Mouse (Mus musculus) limb, embryonic 11.5 days (tissue): Measurements from ENCODE around the gene Itpr1. TPM values are rescaled to one million over a fixed set of nuclear protein-coding genes. Genes with fewer than 3 reads are reported as not detected.

Source experiments
- ATAC-seq: fragments of 200-750 bp; cut with Nextera tagmentation; 2 replicates; pipeline ENCODE4 v1.8.0; 2017; ENCODE audit warnings: low read depth; ENCODE audit not compliant: insufficient number of reproducible peaks, low FRiP score, low TSS enrichment
- DNase-seq: peaks from one replicate; pipeline ENCODE4 v3.0.0-alpha.2; 2015; ENCODE audit warnings: low spot score
- H3K27ac ChIP-seq: fragments of 300-500 bp; sonication (generic); replicated peaks from 2 replicates; pipeline ENCODE4 v1.5.1; 2014; ENCODE audit warnings: low read depth, mild to moderate bottlenecking, low read length
- H3K27me3 ChIP-seq: fragments of 300-500 bp; sonication (generic); 2 replicates; pipeline ENCODE4 v1.6.1; 2014; ENCODE audit warnings: mild to moderate bottlenecking, low read length, mixed read lengths; ENCODE audit not compliant: control insufficient read depth, insufficient read depth
- H3K36me3 ChIP-seq: fragments of 300-500 bp; sonication (generic); 2 replicates; pipeline ENCODE4 v1.6.1; 2014; ENCODE audit warnings: mild to moderate bottlenecking, low read length, moderate library complexity, mixed read lengths; ENCODE audit not compliant: control insufficient read depth, insufficient read depth
- H3K4me1 ChIP-seq: fragments of 300-500 bp; sonication (generic); 2 replicates; pipeline ENCODE4 v1.6.1; 2014; ENCODE audit warnings: low read length, mixed read lengths; ENCODE audit not compliant: control insufficient read depth, insufficient read depth
- H3K4me2 ChIP-seq: fragments of 300-500 bp; sonication (generic); 2 replicates; pipeline ENCODE4 v1.6.1; 2014; ENCODE audit warnings: low read depth, mild to moderate bottlenecking, moderate library complexity; ENCODE audit not compliant: severe bottlenecking
- H3K4me3 ChIP-seq: fragments of 300-500 bp; sonication (generic); 2 replicates; pipeline ENCODE4 v1.5.1; 2014; ENCODE audit warnings: low read depth, low read length
- H3K9ac ChIP-seq: fragments of 300-500 bp; sonication (generic); 2 replicates; pipeline ENCODE4 v1.6.1; 2014; ENCODE audit warnings: mild to moderate bottlenecking, low read length
- H3K9me3 ChIP-seq: fragments of 300-500 bp; sonication (generic); 2 replicates; pipeline ENCODE4 v1.6.1; 2016; ENCODE audit warnings: low read length; ENCODE audit not compliant: control insufficient read depth
- WGBS: fragments of 180-500 bp; shearing (Covaris S2); extraction: QIAGEN DNeasy Blood & Tissue Kit; methylation state at CpG from one replicate; pipeline ENCODE4 v1.1.7; 2014; 5-methylcytosine and 5-hydroxymethylcytosine counted together
- polyA plus RNA-seq: library from polyadenylated mRNA; unstranded; fragments of >200 nt; fragmentation: Nextera tagmentation; extraction: Ambion mirVana; gene quantifications from 2 replicates; pipeline ENCODE4 v1.2.1, GENCODE M21; 2014

The Itpr1 gene
- polyA plus RNA-seq, 1 experiment from 2014 or later = 6.4 TPM

DNA sequence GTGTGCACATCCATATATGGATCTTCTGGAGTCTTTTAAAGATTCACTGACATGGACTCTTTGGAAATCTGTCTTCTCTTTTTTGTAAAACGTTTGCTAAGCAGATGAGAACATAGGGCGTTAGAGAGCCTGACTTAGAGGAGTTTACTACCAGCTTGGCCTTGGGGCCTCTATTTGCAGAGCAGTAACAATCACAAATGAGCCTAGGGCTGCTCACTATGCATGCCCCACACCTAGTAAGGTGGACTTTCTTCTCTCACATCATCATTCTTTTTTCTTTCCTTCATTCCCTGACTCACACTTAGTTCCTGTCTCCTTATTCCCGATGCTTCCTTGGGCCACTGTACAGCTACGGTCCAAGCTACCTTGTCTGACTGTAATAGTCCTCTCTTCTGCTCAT lies 325.5 kb downstream of the Itpr1 start:
- H3K36me3 ChIP-seq = no peaks in the 10 kb centered on the region
- no peaks in the 10 kb centered on the region for H3K9me3 ChIP-seq
- 90% methylated on average over 4 of the region's 4 CpGs for WGBS
- no peak for DNase-seq
- no peak overlapping the region for H3K4me2 ChIP-seq
- H3K9ac ChIP-seq = no peak overlapping the region
- H3K27ac ChIP-seq = no peak overlapping the region
- H3K4me1 ChIP-seq = no peaks in the 10 kb centered on the region
- no peak overlapping the region for H3K4me3 ChIP-seq
- no peaks in the 10 kb centered on the region for H3K27me3 ChIP-seq
- ATAC-seq = no peak

DNA sequence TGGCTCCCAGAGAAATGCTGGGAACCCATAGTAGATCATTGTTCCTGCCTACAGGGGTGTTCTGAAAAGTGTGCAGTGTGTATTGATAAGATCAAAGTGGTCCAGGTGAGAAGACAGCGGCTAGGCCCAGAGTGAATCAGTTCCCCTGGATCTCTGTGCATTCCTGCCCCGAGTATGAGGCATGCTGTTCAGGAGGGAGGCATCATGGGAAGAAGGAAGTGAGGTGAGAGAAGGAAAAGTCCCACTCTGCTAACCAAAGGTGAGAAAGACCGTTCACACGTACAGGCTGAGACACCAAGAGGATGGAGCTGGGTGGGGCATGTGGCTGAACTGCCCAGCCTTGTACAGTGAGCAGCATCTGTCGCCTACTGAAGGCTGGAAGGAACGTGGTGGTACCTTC lies 327.5 kb downstream of the Itpr1 start:
- Histone ChIP-seq H3K36me3 (no peaks in the 10 kb centered on the region), H3K4me2 (no peak overlapping the region), H3K27ac (no peak overlapping the region), H3K9ac (no peak overlapping the region), H3K4me1 (no peaks in the 10 kb centered on the region), H3K4me3 (no peak overlapping the region), H3K9me3 (no peaks in the 10 kb centered on the region), H3K27me3 (no peaks in the 10 kb centered on the region)
- ATAC-seq (no peak), DNase-seq (no peak)
- 84% methylated on average over 6 of the region's 6 CpGs for WGBS

DNA sequence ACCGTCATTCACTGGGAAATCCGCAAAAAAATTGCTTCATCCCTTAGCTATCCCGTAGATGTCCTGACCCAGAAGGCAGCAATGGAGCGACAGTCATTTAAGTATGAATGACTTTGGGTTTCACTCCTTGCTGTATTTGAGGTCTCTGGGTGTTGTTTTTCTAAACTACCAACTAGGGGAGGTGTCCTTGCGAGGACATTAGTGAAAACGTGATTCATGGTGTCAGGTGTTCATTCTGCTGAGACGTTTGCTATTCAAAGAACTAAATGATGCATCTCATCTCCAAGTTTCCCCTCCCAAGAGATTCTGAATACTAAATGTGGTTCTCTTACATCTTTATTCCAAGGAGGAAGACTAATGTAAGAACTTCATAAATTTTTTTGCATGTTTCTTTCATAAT lies 332.0 kb downstream of the Itpr1 start:
- Histone ChIP-seq H3K4me2 (no peak overlapping the region), H3K27me3 (no peaks in the 10 kb centered on the region), H3K9ac (no peak overlapping the region), H3K27ac (no peak overlapping the region), H3K36me3 (no peaks in the 10 kb centered on the region), H3K9me3 (no peaks in the 10 kb centered on the region), H3K4me1 (no peaks in the 10 kb centered on the region), H3K4me3 (no peak overlapping the region)
- no peak for DNase-seq
- ATAC-seq = no peak
- 81% methylated on average over 7 of the region's 7 CpGs for WGBS

DNA sequence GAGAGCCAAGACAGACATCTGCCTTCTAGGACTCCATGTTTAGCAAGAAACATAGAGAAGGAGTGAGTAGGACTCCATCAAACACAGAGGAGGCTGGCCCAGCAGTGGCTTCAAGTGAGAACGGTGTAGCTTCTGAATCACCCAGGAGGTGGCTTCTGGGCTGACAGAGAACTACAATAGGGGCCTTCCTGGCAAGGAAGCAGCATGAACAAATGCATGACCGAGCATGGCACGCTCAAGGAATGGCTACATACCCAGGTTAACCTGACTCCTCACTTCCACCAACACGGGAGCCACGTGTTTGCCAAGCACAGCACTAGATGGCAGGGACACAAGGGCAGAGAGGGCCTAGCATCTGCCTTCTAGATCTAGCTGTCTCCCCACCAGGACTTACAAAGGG lies 332.6 kb downstream of the Itpr1 start:
- ATAC-seq (no peak), DNase-seq (no peak)
- H3K4me3 ChIP-seq = no peak overlapping the region
- no peaks in the 10 kb centered on the region for H3K4me1 ChIP-seq
- H3K4me2 ChIP-seq = no peak overlapping the region
- no peaks in the 10 kb centered on the region for H3K9me3 ChIP-seq
- H3K36me3 ChIP-seq = no peaks in the 10 kb centered on the region
- H3K9ac ChIP-seq = no peak overlapping the region
- H3K27me3 ChIP-seq = no peaks in the 10 kb centered on the region
- no peak overlapping the region for H3K27ac ChIP-seq
- WGBS = 89% methylated on average over 5 of the region's 5 CpGs

DNA sequence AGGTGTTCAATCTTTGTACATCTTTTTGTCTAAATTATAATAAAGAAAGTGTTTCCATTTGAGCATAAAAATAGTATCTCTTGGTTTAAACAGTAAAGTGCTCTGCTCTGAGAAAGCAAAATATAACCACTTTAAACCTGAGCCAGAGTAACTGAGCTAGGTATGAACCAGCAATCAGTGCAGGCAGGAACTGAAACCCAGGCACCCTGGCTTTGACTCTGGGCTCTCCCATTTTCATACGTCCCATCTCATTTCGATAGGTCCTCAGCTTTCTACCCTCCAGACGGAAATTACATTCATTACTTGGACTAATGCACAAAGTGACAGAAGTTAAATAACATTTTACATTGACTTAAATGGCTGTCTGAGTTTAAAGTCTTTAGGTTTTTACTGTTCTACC lies 335.5 kb downstream of the Itpr1 start:
- no peaks in the 10 kb centered on the region for H3K9me3 ChIP-seq
- H3K4me3 ChIP-seq = no peak overlapping the region
- H3K27ac ChIP-seq = no peak overlapping the region
- H3K4me2 ChIP-seq = no peak overlapping the region
- no peak overlapping the region for H3K9ac ChIP-seq
- DNase-seq (no peak), ATAC-seq (no peak)
- no peaks in the 10 kb centered on the region for H3K36me3 ChIP-seq
- WGBS = 92% methylated on average over 3 of the region's 3 CpGs
- H3K27me3 ChIP-seq = no peaks in the 10 kb centered on the region
- H3K4me1 ChIP-seq = no peaks in the 10 kb centered on the region

DNA sequence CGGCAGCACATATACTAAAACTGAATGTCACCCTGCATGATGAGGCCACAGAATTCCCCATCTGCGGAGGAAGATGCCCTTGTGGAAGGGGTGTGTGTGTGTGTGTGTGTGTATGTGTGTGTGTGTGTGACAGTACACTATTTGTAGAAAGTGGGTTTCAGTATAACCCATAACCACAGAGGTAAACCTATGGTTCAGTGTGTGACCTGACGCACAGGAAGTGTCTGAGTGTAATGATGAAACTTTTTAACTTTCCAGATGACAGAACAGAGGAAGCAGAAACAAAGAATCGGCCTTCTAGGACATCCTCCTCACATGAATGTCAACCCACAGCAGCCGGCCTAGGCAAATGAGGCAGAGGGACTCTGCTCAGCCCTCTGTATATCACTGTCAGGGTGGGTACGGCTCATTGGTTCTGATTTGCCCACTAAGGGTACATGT lies 336.6 kb downstream of the Itpr1 start:
- H3K36me3 ChIP-seq = no peaks in the 10 kb centered on the region
- no peak overlapping the region for H3K4me3 ChIP-seq
- ATAC-seq (no peak), DNase-seq (no peak)
- no peaks in the 10 kb centered on the region for H3K27me3 ChIP-seq
- WGBS = 89% methylated on average over 6 of the region's 6 CpGs
- H3K9me3 ChIP-seq = no peaks in the 10 kb centered on the region
- no peak overlapping the region for H3K9ac ChIP-seq
- no peak overlapping the region for H3K27ac ChIP-seq
- H3K4me2 ChIP-seq = no peak overlapping the region
- no peaks in the 10 kb centered on the region for H3K4me1 ChIP-seq

DNA sequence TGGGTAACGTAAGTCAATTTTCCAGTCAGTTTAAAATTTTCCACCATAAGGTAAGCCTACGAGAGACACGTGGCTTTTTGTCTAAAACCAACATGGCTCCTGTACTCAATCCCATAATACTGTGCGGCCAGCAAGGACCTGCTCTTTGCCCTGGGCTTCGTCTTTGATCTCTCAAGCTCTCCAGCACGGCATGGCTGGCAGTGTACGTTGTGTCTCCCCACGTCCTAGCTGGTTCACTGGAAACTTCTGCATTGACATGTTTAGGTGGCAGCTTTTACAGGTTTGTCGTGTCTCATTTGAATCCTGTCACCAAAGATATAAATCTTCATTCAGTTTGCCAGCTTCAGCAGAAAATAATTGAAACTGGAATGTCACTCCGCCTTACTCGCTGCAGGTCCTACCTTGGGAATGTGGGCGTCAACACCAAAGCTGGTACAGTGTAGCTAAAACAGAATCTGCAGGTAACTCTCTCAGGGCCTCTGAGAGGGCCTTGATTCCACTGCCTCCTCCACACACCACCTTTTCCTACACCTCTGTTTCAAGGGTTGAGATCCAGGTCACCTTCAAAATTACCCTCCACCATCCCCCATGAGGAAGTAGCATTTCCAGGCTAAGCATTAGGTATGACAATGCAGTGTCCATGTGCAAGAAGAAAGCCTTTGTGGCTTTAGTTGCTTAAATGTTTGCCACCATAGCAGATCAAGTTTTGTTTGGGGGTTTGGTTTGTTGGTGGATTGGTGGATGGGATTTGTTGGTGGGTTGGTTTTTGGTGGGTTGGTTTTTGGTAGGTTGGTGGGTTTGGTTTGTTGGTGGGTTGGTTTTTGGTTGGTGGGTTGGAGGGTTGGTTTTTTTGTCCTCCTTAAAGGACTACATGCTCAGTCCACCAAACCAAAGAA lies 339.1 kb downstream of the Itpr1 start:
- Histone ChIP-seq H3K4me3 (no peak overlapping the region), H3K9me3 (no peaks in the 10 kb centered on the region), H3K36me3 (no peaks in the 10 kb centered on the region), H3K27ac (no peak overlapping the region), H3K4me1 (no peaks in the 10 kb centered on the region), H3K4me2 (no peak overlapping the region), H3K27me3 (no peaks in the 10 kb centered on the region), H3K9ac (no peak overlapping the region)
- 89% methylated on average over 12 of the region's 12 CpGs for WGBS
- DNase-seq (no peak), ATAC-seq (no peak)

DNA sequence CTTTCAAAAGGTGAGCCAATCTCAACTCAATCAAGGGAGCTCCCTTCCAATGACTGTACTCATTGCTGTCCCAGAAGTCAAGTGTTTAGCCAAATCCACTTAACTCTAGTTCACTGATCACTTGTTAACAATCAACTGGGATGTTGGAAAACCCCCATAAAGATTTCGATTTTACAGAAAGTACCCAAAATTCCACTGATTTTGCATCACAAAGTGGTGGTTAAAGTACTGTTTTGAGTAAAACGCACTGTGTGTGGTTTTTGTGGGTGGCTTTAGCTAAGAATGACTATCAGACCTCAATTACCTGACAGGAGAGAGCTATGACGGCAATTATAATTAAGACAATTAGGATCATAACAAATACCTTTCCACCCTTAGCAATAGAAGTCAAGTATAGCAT lies 340.1 kb downstream of the Itpr1 start:
- Histone ChIP-seq H3K9me3 (no peaks in the 10 kb centered on the region), H3K27ac (no peak overlapping the region), H3K4me3 (no peak overlapping the region), H3K27me3 (no peaks in the 10 kb centered on the region), H3K4me1 (no peaks in the 10 kb centered on the region), H3K4me2 (no peak overlapping the region), H3K36me3 (no peaks in the 10 kb centered on the region), H3K9ac (no peak overlapping the region)
- 87% methylated on average over 3 of the region's 3 CpGs for WGBS
- DNase-seq (no peak), ATAC-seq (no peak)

- no peaks in the 10 kb centered on the region for H3K27me3 ChIP-seq
- DNase-seq (no peak), ATAC-seq (no peak)
- no peak overlapping the region for H3K4me3 ChIP-seq
- no peaks in the 10 kb centered on the region for H3K36me3 ChIP-seq
- H3K4me2 ChIP-seq = no peak overlapping the region
- H3K9me3 ChIP-seq = no peaks in the 10 kb centered on the region
- no peaks in the 10 kb centered on the region for H3K4me1 ChIP-seq
- H3K27ac ChIP-seq = no peak overlapping the region
- H3K9ac ChIP-seq = no peak overlapping the region
- 87% methylated on average over 4 of the region's 4 CpGs for WGBS
These were observed 340.6 kb downstream of the Itpr1 start for GRCm38 (mm10) chr6:108553536-108553935.
